Mouse (Mus musculus) liver, embryonic 14.5 days (tissue): ENCODE measurements around the gene Dapk3. TPM values are rescaled to one million over a fixed set of nuclear protein-coding genes. Genes with fewer than 3 reads are reported as not detected.
"Not testable (repeated sequence)": the region's sequence is repeated elsewhere in the genome, so short reads cannot be mapped to it uniquely, and the experiment has no call there.

Source experiments
- ATAC-seq: fragments of 200-750 bp; cut with Nextera tagmentation; 2 replicates; pipeline ENCODE4 v1.8.0; 2017; ENCODE audit warnings: moderate number of reproducible peaks, mild to moderate bottlenecking, moderate library complexity; ENCODE audit not compliant: insufficient read depth
- DNase-seq, 3 experiments: peaks; one replicate each; pipeline ENCODE4 v3.0.0-alpha.2; 2012 to 2013; ENCODE audit warnings: low read depth in 3 of 3, low spot score in 3 of 3
- H3K27ac ChIP-seq: fragments of 300-500 bp; sonication (generic); 2 replicates; pipeline ENCODE4 v1.5.1; 2014; ENCODE audit warnings: moderate library complexity, mild to moderate bottlenecking, control low read depth, inconsistent platforms
- H3K27me3 ChIP-seq: fragments of 300-500 bp; sonication (generic); 2 replicates; pipeline ENCODE4 v1.6.1; 2014; ENCODE audit warnings: mild to moderate bottlenecking, low read length, moderate library complexity; ENCODE audit not compliant: control insufficient read depth, insufficient read depth
- H3K36me3 ChIP-seq: fragments of 300-500 bp; sonication (generic); replicated peaks from 2 replicates; pipeline ENCODE4 v1.6.1; 2014; ENCODE audit warnings: low read depth; ENCODE audit not compliant: control insufficient read depth, insufficient read depth
- H3K4me1 ChIP-seq, 2 experiments: fragments of 200-500 bp in 1 of 2; fragments of 300-500 bp in 1 of 2; sonication (generic) in 1 of 2; replicated peaks; 2 replicates each; pipeline ENCODE4 v1.6.1; 2012 to 2014; ENCODE audit warnings: antibody characterized with exemption in 1 of 2, inconsistent platforms in 1 of 2, low read length in 1 of 2; ENCODE audit not compliant: control insufficient read depth in 2 of 2, insufficient read depth in 2 of 2
- H3K4me2 ChIP-seq: fragments of 300-500 bp; sonication (generic); 2 replicates; pipeline ENCODE4 v1.6.1; 2014; ENCODE audit warnings: low read depth, mild to moderate bottlenecking, control low read depth, moderate library complexity
- H3K4me3 ChIP-seq, 2 experiments: fragments of 200-500 bp in 1 of 2; fragments of 300-500 bp in 1 of 2; sonication (generic) in 1 of 2; 2 replicates each; pipeline ENCODE4 v1.5.1; 2012 to 2014; ENCODE audit warnings: low read depth in 2 of 2, low read length in 2 of 2, mild to moderate bottlenecking in 2 of 2, control low read depth in 1 of 2, inconsistent platforms in 1 of 2, moderate library complexity in 1 of 2; ENCODE audit not compliant: insufficient read depth in 1 of 2
- H3K9ac ChIP-seq: fragments of 300-500 bp; sonication (generic); replicated peaks from 2 replicates; pipeline ENCODE4 v1.6.1; 2014; ENCODE audit warnings: mild to moderate bottlenecking, control low read depth, moderate library complexity
- H3K9me3 ChIP-seq: fragments of 300-500 bp; sonication (generic); 2 replicates; pipeline ENCODE4 v1.6.1; 2016; ENCODE audit warnings: low read length, mixed read lengths; ENCODE audit not compliant: control insufficient read depth
- CTCF ChIP-seq: IDR thresholded peaks from 2 replicates; pipeline ENCODE4 v1.5.1; 2016; ENCODE audit warnings: antibody characterized with exemption, low read depth, control low read depth
- EP300 ChIP-seq: IDR thresholded peaks from 2 replicates; pipeline ENCODE4 v1.6.1; 2016; ENCODE audit warnings: antibody characterized with exemption, low read depth
- WGBS: fragments of 180-500 bp; shearing (Covaris S2); extraction: QIAGEN DNeasy Blood & Tissue Kit; methylation state at CpG from one replicate; pipeline ENCODE4 v1.1.7; 2014; ENCODE audit not compliant: insufficient replicate concordance; 5-methylcytosine and 5-hydroxymethylcytosine counted together
- polyA plus RNA-seq, 2 experiments: library from polyadenylated mRNA; depleted of rRNA in 1 of 2; stranded (reverse) in 1 of 2; unstranded in 1 of 2; fragments of >200 nt; fragmentation: Nextera tagmentation in 1 of 2; extraction: Ambion mirVana in 1 of 2; gene quantifications; 2 replicates each; pipeline versions ENCODE4 v1.2.1 to v1.2.3; 2012 to 2014

Gene Dapk3
- polyA plus RNA-seq, 2 experiments, result 13.0 to 17.6 TPM

DNA sequence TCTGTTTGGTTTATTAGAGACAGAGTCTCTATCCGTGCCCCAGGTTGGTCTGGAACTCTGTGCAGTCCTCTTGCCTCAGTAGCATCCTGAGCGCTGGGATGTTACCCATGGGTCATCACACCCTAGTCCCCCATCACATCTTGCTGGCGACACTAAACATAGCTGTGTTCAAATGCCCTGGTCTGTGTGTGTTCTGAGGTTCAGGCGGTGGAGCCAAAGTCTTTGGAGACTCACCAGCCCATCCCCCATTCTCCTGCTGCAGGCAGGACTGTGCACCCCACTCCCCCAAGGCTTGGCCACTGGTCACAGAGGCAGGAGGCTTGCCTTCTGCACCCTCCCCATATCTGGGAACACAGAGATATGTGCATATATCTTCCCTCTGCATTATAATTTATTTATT is 21.3 kb downstream of the Dapk3 start:
- H3K27ac ChIP-seq, result no peak overlapping the region
- H3K27me3 ChIP-seq, result no peaks in the 10 kb centered on the region; the same call in 1 of the 2 replicates
- DNase-seq, result no peak
- no peak overlapping the region for H3K9ac ChIP-seq
- no peak overlapping the region for H3K4me2 ChIP-seq
- H3K4me1 ChIP-seq, result peaks cover 2 to 11% of the 10 kb centered on the region in 2 experiments
- no peak for TF ChIP-seq CTCF
- TF ChIP-seq EP300, result no peak
- ATAC-seq, result no peak
- 53% methylated on average over 4 of the region's 4 CpGs for WGBS
- H3K4me3 ChIP-seq, result no peak overlapping the region
- H3K9me3 ChIP-seq, result no peaks in the 10 kb centered on the region
- no peaks in the 10 kb centered on the region for H3K36me3 ChIP-seq

DNA sequence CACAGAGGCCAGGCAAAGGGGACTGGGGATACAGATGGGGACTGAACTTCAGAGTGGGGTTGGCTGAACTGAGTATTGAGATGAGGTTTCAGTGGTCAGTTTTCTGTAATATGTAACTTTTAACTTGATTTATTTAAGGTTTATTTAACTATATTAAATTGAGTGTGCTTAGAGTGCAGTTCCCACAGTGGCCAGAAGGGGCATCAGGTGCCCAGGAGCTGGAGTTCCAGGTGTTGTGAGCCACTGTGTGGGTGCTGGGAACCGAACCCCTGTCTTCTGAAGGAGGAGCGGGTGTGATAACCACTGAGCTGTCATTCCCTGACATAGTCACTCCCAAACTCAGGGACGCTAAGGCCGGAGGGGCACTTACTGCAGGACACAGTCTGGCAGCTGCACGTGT is 27.3 kb downstream of the Dapk3 start:
- Histone ChIP-seq H3K27ac (no peak overlapping the region), H3K27me3 (no peaks in the 10 kb centered on the region), H3K9ac (no peak overlapping the region), H3K36me3 (no peaks in the 10 kb centered on the region), H3K4me1 (no peaks in the 10 kb centered on the region), H3K9me3 (peaks cover 3% of the 10 kb centered on the region), H3K4me3 (no peak overlapping the region), H3K4me2 (no peak overlapping the region)
- DNase-seq, result no peak
- WGBS, result 85% methylated on average over 5 of the region's 5 CpGs
- ATAC-seq, result no peak
- TF ChIP-seq CTCF (peak; percentile 69), EP300 (no peak)

DNA sequence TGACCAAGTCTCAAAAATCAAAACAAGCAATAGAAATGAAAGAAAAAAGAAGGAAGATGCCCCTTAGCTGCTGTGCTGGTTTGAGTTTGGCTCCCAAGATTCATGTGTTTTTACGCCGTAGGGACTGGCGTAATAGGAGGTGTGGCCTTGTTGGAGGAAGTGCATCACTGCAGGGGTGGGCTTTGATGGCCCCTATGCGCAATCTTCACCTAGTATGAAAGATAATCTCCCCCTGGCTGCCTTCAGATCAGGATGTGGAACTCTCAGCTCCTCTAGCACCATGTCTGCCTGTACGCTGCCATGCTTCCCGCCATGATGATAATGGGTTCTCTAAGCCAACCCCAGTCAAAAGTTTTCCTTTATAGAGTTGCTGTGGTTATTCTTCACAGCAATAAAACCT is 33.5 kb downstream of the Dapk3 start:
- Histone ChIP-seq H3K4me3 (no peak overlapping the region), H3K27me3 (no peaks in the 10 kb centered on the region), H3K27ac (no peak overlapping the region), H3K4me1 (no peaks in the 10 kb centered on the region), H3K9me3 (no peaks in the 10 kb centered on the region), H3K36me3 (no peaks in the 10 kb centered on the region), H3K4me2 (no peak overlapping the region), H3K9ac (no peak overlapping the region)
- ATAC-seq (no peak), DNase-seq (no peak)
- whole genome bisulfite sequencing, result 65% methylated on average over 6 of the region's 6 CpGs
- no peak for TF ChIP-seq EP300
- no peak for TF ChIP-seq CTCF

GRCm38 (mm10) chr10:81216810-81217209 is 34.0 kb downstream of the Dapk3 start:
- no peaks in the 10 kb centered on the region for H3K27me3 ChIP-seq
- WGBS, result 68% methylated on average over 6 of the region's 6 CpGs

DNA sequence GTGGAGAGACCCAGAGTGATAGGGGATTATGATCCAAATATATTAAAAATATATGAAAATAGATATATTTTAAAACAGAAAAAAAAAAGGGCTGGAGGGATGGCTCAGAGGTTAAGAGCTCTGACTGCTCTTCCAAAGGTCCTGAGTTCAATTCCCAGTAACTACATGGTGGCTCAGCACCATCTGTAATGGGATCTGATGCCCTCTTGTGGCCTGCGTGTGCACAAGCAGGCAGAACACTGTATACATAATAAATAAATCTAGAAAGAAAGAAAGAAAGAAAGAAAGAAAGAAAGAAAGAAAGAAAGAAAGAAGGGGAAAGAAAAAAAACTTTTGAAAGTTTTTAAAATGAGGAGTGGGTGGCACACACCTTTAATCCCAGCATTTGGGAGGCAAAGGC is 34.5 kb downstream of the Dapk3 start:
- not testable (repeated sequence) for H3K27me3 ChIP-seq, H3K9ac ChIP-seq, H3K4me2 ChIP-seq, H3K36me3 ChIP-seq, H3K27ac ChIP-seq, DNase-seq, H3K9me3 ChIP-seq, H3K4me1 ChIP-seq, ATAC-seq, H3K4me3 ChIP-seq
- WGBS, result 4% methylated on average over 1 of the region's 1 CpGs
- peak; percentile 71 for TF ChIP-seq CTCF

More at GRCm38 (mm10) chr10:81216810-81217209, 34.0 kb downstream of the Dapk3 start:
- DNase-seq, result no peak
- Histone ChIP-seq H3K9ac (no peak overlapping the region), H3K4me2 (no peak overlapping the region), H3K27ac (no peak overlapping the region), H3K4me1 (no peaks in the 10 kb centered on the region; a peak in 1 of 4 replicates), H3K9me3 (no peaks in the 10 kb centered on the region), H3K36me3 (no peaks in the 10 kb centered on the region), H3K4me3 (no peak overlapping the region)
- ATAC-seq, result no peak
- TF ChIP-seq CTCF (no peak), EP300 (no peak)
